Comparison of ENCODE assay signal across 8 mouse cellular contexts in genomic region chr11:115809311-115809781, GRCm38 (mm10). TPM values are rescaled to one million over a fixed set of nuclear protein-coding genes. Genes with fewer than 3 reads are reported as not detected.
A peak's percentile ranks its signal among the peaks of the same experiment; 100 is the strongest.
DNase-seq lines count a peak whose midpoint lies in the region; ATAC-seq and TF ChIP-seq lines count a peak whose summit lies in the region.

No protein-coding gene starts in this region.

- no peak for ATAC-seq in embryonic facial prominence, embryonic 12.5 days (ENCODE audit: insufficient number of reproducible peaks, insufficient read depth, low FRiP score, low TSS enrichment)
- ATAC-seq in lung, embryonic 15.5 days (ENCODE audit: borderline replicate concordance, extremely low read depth, low FRiP score, low TSS enrichment) = peak; percentile 8; the same call in 1 of the 2 replicates

- WGBS in embryonic facial prominence, embryonic 12.5 days = 67% methylated on average over 8 of the region's 8 CpGs
- 57% methylated on average over 8 of the region's 8 CpGs for WGBS in kidney, adult 2 months
- 48% methylated on average over 8 of the region's 8 CpGs for WGBS in lung, embryonic 15.5 days

- H3K4me2 ChIP-seq in embryonic facial prominence, embryonic 12.5 days (replicated peaks) = peak overlapping the region; percentile 25
- peak overlapping the region; percentile 92 for H3K4me2 ChIP-seq in lung, embryonic 15.5 days

- DNase-seq in heart, adult 9 months (ENCODE audit: low spot score in 2 of 2) = peak; percentile 77 to 90
- DNase-seq in kidney, adult 2 months = peak; percentile 88
- no peak for DNase-seq in layer of hippocampus, postnatal 36 days
- no peak for DNase-seq in right cerebral cortex, adult 18-20 months
- no peak for DNase-seq in layer of hippocampus, adult 9-11 months
- DNase-seq in gastrocnemius, postnatal 36 days = no peak

- H3K27me3 ChIP-seq in embryonic facial prominence, embryonic 12.5 days = no peaks in the 10 kb centered on the region
- no peaks in the 10 kb centered on the region for H3K27me3 ChIP-seq in kidney, adult 2 months (replicated peaks; ENCODE audit: control insufficient read depth, insufficient read depth, low read length)
- H3K27me3 ChIP-seq in lung, embryonic 15.5 days = no peaks in the 10 kb centered on the region

- peak overlapping the region; percentile 17; the same call in 1 of the 2 replicates for H3K9ac ChIP-seq in embryonic facial prominence, embryonic 12.5 days
- H3K9ac ChIP-seq in lung, embryonic 15.5 days = no peak overlapping the region; the same call in 1 of the 2 replicates

- H3K9me3 ChIP-seq in embryonic facial prominence, embryonic 12.5 days = no peaks in the 10 kb centered on the region
- no peaks in the 10 kb centered on the region for H3K9me3 ChIP-seq in lung, embryonic 15.5 days

- 0 out of 2 replicates have a peak overlapping the region, but pooled peaks have one; percentile 3 for H3K4me3 ChIP-seq in embryonic facial prominence, embryonic 12.5 days
- no peak overlapping the region for H3K4me3 ChIP-seq in kidney, adult 2 months (ENCODE audit: insufficient read depth, low read depth, low read length)
- peak overlapping the region; percentile 83; the same call in 1 of the 2 replicates for H3K4me3 ChIP-seq in lung, embryonic 15.5 days

- peaks cover 46% of the 10 kb centered on the region for H3K36me3 ChIP-seq in embryonic facial prominence, embryonic 12.5 days
- peaks cover 5% of the 10 kb centered on the region; the same call in 1 of the 2 replicates for H3K36me3 ChIP-seq in kidney, adult 2 months (ENCODE audit: control insufficient read depth, insufficient read depth, low read length)
- peaks cover 39% of the 10 kb centered on the region for H3K36me3 ChIP-seq in lung, embryonic 15.5 days

- TF ChIP-seq POLR2A in kidney, adult 2 months (IDR thresholded peaks at IDR 0.05; ENCODE audit: low read depth, low read length) = no peak

- no peak for TF ChIP-seq CTCF in kidney, adult 2 months (conservative IDR thresholded peaks at IDR 0.05; ENCODE audit: insufficient read depth, insufficient read length, low read depth, low read length)

- peak overlapping the region; percentile 70 for H3K27ac ChIP-seq in embryonic facial prominence, embryonic 12.5 days
- H3K27ac ChIP-seq in kidney, adult 2 months (ENCODE audit: insufficient read depth, low read depth, low read length) = peak overlapping the region; percentile 49
- peak overlapping the region; percentile 85 for H3K27ac ChIP-seq in lung, embryonic 15.5 days

- H3K4me1 ChIP-seq in embryonic facial prominence, embryonic 12.5 days = peaks cover 57% of the 10 kb centered on the region
- peaks cover 30% of the 10 kb centered on the region; the same call in 1 of the 2 replicates for H3K4me1 ChIP-seq in kidney, adult 2 months (ENCODE audit: control insufficient read depth, insufficient read depth, low read length)
- H3K4me1 ChIP-seq in lung, embryonic 15.5 days = peaks cover 61% of the 10 kb centered on the region

- intact Hi-C loops in gastrocnemius, postnatal 36 days (cut with DNase I) = no loop called here

RNA-seq across cellular contexts. Expression of gene Caskin2, which starts 4.1 kb away (rescaled TPM):
- 17.5 TPM in 2 replicates for polyA plus RNA-seq in embryonic facial prominence, embryonic 12.5 days (2016; fragmentation: Nextera tagmentation; extraction: Ambion mirVana)
- polyA plus RNA-seq in kidney, adult 2 months (2012; rRNA removed) = 36.9 and 46.7 TPM in 2 replicates
- polyA plus RNA-seq in lung, embryonic 15.5 days (2015; fragmentation: Nextera tagmentation; extraction: Ambion mirVana) = 19.0 and 19.6 TPM in 2 replicates
- 10 to 100 TPM; 19.5 to 19.6 TPM for total RNA-seq in layer of hippocampus, postnatal 36 days (2021)
- total RNA-seq in gastrocnemius, postnatal 36 days (2021) = 10 to 100 TPM; 12.6 to 13.3 TPM

RNA-seq across cellular contexts. Expression of gene Tsen54, which starts 5.2 kb away (rescaled TPM):
- polyA plus RNA-seq in embryonic facial prominence, embryonic 12.5 days (2016; fragmentation: Nextera tagmentation; extraction: Ambion mirVana) = 36.3 and 36.7 TPM in 2 replicates
- 36.4 and 43.4 TPM in 2 replicates for polyA plus RNA-seq in kidney, adult 2 months (2012; rRNA removed)
- polyA plus RNA-seq in lung, embryonic 15.5 days (2015; fragmentation: Nextera tagmentation; extraction: Ambion mirVana) = 37.3 and 43.0 TPM in 2 replicates
- 10 to 100 TPM; 12.0 to 12.7 TPM for total RNA-seq in layer of hippocampus, postnatal 36 days (2021)
- total RNA-seq in gastrocnemius, postnatal 36 days (2021) = 1 to 10 TPM; 4.6 to 6.0 TPM

RNA-seq across cellular contexts. Expression of gene Llgl2, which starts 14.5 kb away (rescaled TPM):
- polyA plus RNA-seq in embryonic facial prominence, embryonic 12.5 days (2016; fragmentation: Nextera tagmentation; extraction: Ambion mirVana) = 7.6 and 8.8 TPM in 2 replicates
- 153 and 166 TPM in 2 replicates for polyA plus RNA-seq in kidney, adult 2 months (2012; rRNA removed)
- 35.1 and 40.1 TPM in 2 replicates for polyA plus RNA-seq in lung, embryonic 15.5 days (2015; fragmentation: Nextera tagmentation; extraction: Ambion mirVana)
- total RNA-seq in layer of hippocampus, postnatal 36 days (2021) = 1 to 10 TPM; 1.2 to 2.4 TPM
- 1 to 10 TPM; 6.5 to 9.9 TPM for total RNA-seq in gastrocnemius, postnatal 36 days (2021)

RNA-seq across cellular contexts. Expression of gene Tmem94, which starts 44.1 kb away (rescaled TPM):
- 29.6 and 30.0 TPM in 2 replicates for polyA plus RNA-seq in embryonic facial prominence, embryonic 12.5 days (2016; fragmentation: Nextera tagmentation; extraction: Ambion mirVana)
- 77.1 and 97.8 TPM in 2 replicates for polyA plus RNA-seq in kidney, adult 2 months (2012; rRNA removed)
- polyA plus RNA-seq in lung, embryonic 15.5 days (2015; fragmentation: Nextera tagmentation; extraction: Ambion mirVana) = 23.1 and 24.6 TPM in 2 replicates
- 10 to 100 TPM; 49.6 to 50.1 TPM for total RNA-seq in layer of hippocampus, postnatal 36 days (2021)
- 10 to 100 TPM; 73.1 to 79.5 TPM for total RNA-seq in gastrocnemius, postnatal 36 days (2021)

RNA-seq across cellular contexts. Expression of gene Myo15b, which starts 48.9 kb away (rescaled TPM):
- 0.10 and 0.18 TPM in 2 replicates for polyA plus RNA-seq in embryonic facial prominence, embryonic 12.5 days (2016; fragmentation: Nextera tagmentation; extraction: Ambion mirVana)
- polyA plus RNA-seq in kidney, adult 2 months (2012; rRNA removed) = 104 and 132 TPM in 2 replicates
- 0.25 and 0.49 TPM in 2 replicates for polyA plus RNA-seq in lung, embryonic 15.5 days (2015; fragmentation: Nextera tagmentation; extraction: Ambion mirVana)
- total RNA-seq in layer of hippocampus, postnatal 36 days (2021) = under 1 TPM in 1 of 2 experiments, not detected in 1; 0.20 TPM
- total RNA-seq in gastrocnemius, postnatal 36 days (2021) = not detected

Comparison
In these comparisons a context has a peak if more than half of its experiments do, and no peak if none do; other contexts are left out.
1. DNase-seq: peak in heart, adult 9 months (2 of 2) and kidney, adult 2 months (single experiment); none in layer of hippocampus, postnatal 36 days (0 of 2), right cerebral cortex, adult 18-20 months (single experiment), layer of hippocampus, adult 9-11 months (single experiment) and gastrocnemius, postnatal 36 days (0 of 2).
2. Peak in every context shown above with its lines, with median percentiles within 50 percentile points of each other: H3K27ac ChIP-seq.